Mouse (Mus musculus): ENCODE measurements around the gene Prdm2. TPM values are rescaled to one million over a fixed set of nuclear protein-coding genes. Genes with fewer than 3 reads are reported as not detected.

Prdm2 gene
- polyA plus RNA-seq, 1 experiment from 2014 or later, result 11.3 TPM

DNA sequence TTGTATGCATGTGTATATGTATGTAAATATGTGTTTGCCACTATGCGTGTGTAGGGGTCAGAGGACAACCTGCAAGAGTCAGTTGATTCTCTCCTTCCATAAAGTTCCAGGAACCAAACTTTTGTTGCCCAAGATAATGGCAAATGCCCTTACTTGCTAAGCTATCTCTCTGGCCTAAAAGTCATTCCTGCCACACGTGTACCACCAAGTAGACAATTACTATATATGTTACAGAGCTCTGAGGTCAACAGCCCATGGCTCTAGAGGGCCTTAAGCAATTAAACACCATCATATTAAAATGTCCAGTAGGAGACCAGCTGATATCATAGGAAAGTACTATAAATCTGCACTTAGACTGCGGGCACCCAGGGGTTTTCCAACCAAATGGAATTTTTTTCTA is 10.1 kb downstream of the Prdm2 start:
- no peak overlapping the region for H3K4me2 ChIP-seq
- no peak overlapping the region for H3K9ac ChIP-seq
- no peaks in the 10 kb centered on the region for H3K36me3 ChIP-seq
- 64% methylated on average over 3 of the region's 3 CpGs for WGBS
- H3K27me3 ChIP-seq, result no peaks in the 10 kb centered on the region
- no peaks in the 10 kb centered on the region for H3K4me1 ChIP-seq
- H3K27ac ChIP-seq, result no peak overlapping the region
- H3K4me3 ChIP-seq (replicated peaks), result no peak overlapping the region
- no peaks in the 10 kb centered on the region for H3K9me3 ChIP-seq (replicated peaks)
- no peak for ATAC-seq (replicated peaks; ENCODE audit: low FRiP score)

GRCm38 (mm10) chr4:143198371-143198770 is 14.4 kb downstream of the Prdm2 start:
- Histone ChIP-seq H3K27ac (no peak overlapping the region), H3K4me3 (replicated peaks) (no peak overlapping the region), H3K9ac (no peak overlapping the region), H3K4me2 (no peak overlapping the region), H3K9me3 (replicated peaks) (no peaks in the 10 kb centered on the region), H3K4me1 (no peaks in the 10 kb centered on the region), H3K36me3 (no peaks in the 10 kb centered on the region), H3K27me3 (no peaks in the 10 kb centered on the region)
- ATAC-seq (replicated peaks; ENCODE audit: low FRiP score), result no peak
- WGBS, result 71% methylated on average over 3 of the region's 3 CpGs

- 77% methylated on average over 5 of the region's 5 CpGs for WGBS
- ATAC-seq (replicated peaks; ENCODE audit: low FRiP score), result no peak
- Histone ChIP-seq H3K4me2 (no peak overlapping the region), H3K4me3 (replicated peaks) (no peak overlapping the region), H3K9me3 (replicated peaks) (no peaks in the 10 kb centered on the region), H3K4me1 (no peaks in the 10 kb centered on the region), H3K36me3 (no peaks in the 10 kb centered on the region), H3K9ac (no peak overlapping the region), H3K27ac (no peak overlapping the region), H3K27me3 (no peaks in the 10 kb centered on the region)
These were observed 14.9 kb downstream of the Prdm2 start for GRCm38 (mm10) chr4:143197845-143198356.

DNA sequence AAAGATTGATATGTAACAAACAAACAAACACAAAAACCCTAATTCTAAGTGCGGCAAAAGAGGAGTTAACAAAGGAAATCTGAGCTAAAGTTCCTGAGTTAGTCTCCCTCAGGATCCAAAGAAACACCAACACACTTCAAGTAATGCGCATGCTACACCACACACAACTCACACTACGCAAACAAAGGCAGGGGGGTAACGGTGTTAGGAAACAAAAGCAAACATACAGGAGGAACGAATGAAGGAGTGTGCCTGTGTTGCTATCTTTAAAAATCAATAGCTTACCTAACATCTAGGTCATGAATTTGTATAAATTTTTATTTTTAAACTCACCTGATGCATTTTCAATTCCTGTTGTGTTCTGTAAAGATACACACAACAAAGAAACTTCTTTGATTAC is 18.5 kb downstream of the Prdm2 start:
- H3K4me1 ChIP-seq, result peaks cover 7% of the 10 kb centered on the region; the same call in 1 of the 2 replicates
- no peak overlapping the region for H3K4me2 ChIP-seq
- H3K4me3 ChIP-seq (replicated peaks), result no peak overlapping the region
- WGBS, result 76% methylated on average over 5 of the region's 5 CpGs
- H3K9me3 ChIP-seq (replicated peaks), result no peaks in the 10 kb centered on the region
- no peak for ATAC-seq (replicated peaks; ENCODE audit: low FRiP score)
- H3K27ac ChIP-seq, result no peak overlapping the region
- no peaks in the 10 kb centered on the region for H3K36me3 ChIP-seq
- no peaks in the 10 kb centered on the region for H3K27me3 ChIP-seq
- no peak overlapping the region for H3K9ac ChIP-seq

DNA sequence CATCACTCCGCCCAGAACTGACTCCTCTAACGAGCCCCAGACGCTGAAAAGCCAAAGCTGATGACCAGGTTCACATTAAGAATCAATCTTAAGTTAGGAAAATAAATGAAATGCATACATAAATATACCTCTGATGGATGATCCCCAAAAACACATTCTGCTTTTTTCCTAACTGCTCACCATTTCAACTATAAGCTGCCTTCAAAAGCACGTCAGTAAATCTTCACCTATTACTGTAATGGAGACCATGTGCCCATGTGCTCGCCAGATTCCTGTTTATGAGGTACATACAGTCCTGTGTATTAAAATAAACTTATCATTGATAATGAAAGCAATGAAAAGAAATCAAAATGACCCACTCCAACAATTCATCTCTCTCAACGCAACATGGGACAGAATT is 19.6 kb downstream of the Prdm2 start:
- Histone ChIP-seq H3K4me3 (replicated peaks) (no peak overlapping the region), H3K9me3 (replicated peaks) (no peaks in the 10 kb centered on the region), H3K9ac (no peak overlapping the region), H3K4me1 (peaks cover 7% of the 10 kb centered on the region; the same call in 1 of the 2 replicates), H3K36me3 (no peaks in the 10 kb centered on the region), H3K4me2 (no peak overlapping the region), H3K27ac (no peak overlapping the region), H3K27me3 (no peaks in the 10 kb centered on the region)
- no peak for ATAC-seq (replicated peaks; ENCODE audit: low FRiP score)
- 81% methylated on average over 6 of the region's 6 CpGs for WGBS

- Histone ChIP-seq H3K4me1 (peaks cover 7% of the 10 kb centered on the region; the same call in 1 of the 2 replicates), H3K36me3 (no peaks in the 10 kb centered on the region), H3K9ac (no peak overlapping the region), H3K4me2 (no peak overlapping the region), H3K27ac (no peak overlapping the region), H3K27me3 (no peaks in the 10 kb centered on the region), H3K9me3 (replicated peaks) (no peaks in the 10 kb centered on the region), H3K4me3 (replicated peaks) (no peak overlapping the region)
- WGBS, result 61% methylated on average over 3 of the region's 3 CpGs
- ATAC-seq (replicated peaks; ENCODE audit: low FRiP score), result no peak
These were observed 21.0 kb downstream of the Prdm2 start for GRCm38 (mm10) chr4:143191783-143192182.

GRCm38 (mm10) chr4:143190657-143191056 is 22.1 kb downstream of the Prdm2 start:
- H3K27me3 ChIP-seq, result no peaks in the 10 kb centered on the region
- no peak for ATAC-seq (replicated peaks; ENCODE audit: low FRiP score)
- 50% methylated on average over 4 of the region's 4 CpGs for WGBS

DNA sequence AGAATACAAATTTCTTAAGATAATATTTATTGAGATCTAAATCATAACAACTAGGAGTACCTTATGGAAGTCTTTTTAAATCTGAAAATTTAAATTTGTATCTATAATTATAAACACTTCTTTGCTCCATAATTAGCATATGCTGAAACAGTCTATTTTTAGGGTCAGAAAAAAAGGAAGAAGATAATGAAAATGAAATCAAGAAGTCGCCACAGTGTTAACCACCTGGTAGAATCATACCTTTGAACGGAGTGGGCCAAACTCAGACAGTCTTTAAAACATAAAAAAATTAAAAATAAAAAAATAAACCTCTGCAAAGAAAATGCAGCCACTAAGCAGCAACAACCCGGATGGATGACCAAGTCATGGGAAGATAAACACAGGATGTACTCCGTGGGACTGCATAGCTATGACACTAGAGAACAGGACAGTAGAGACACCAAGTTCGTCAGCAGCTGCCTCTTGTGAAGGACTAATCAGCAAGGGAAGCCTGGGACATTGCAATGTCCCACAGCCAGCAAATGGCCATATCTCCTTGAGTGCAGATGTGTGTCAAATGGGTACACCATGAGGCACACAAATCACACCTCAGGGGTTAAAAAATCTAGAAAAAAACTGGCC is 24.1 kb downstream of the Prdm2 start:
- no peak overlapping the region for H3K4me2 ChIP-seq
- H3K36me3 ChIP-seq, result no peaks in the 10 kb centered on the region
- H3K9ac ChIP-seq, result no peak overlapping the region
- 76% methylated on average over 5 of the region's 5 CpGs for WGBS
- H3K4me1 ChIP-seq, result peaks cover 7% of the 10 kb centered on the region; the same call in 1 of the 2 replicates
- H3K27ac ChIP-seq, result no peak overlapping the region
- no peaks in the 10 kb centered on the region for H3K9me3 ChIP-seq (replicated peaks)
- no peak for ATAC-seq (replicated peaks; ENCODE audit: low FRiP score)
- H3K4me3 ChIP-seq (replicated peaks), result no peak overlapping the region
- no peaks in the 10 kb centered on the region for H3K27me3 ChIP-seq

More at GRCm38 (mm10) chr4:143190657-143191056, 22.1 kb downstream of the Prdm2 start:
- Histone ChIP-seq H3K4me1 (peaks cover 7% of the 10 kb centered on the region; the same call in 1 of the 2 replicates), H3K4me2 (no peak overlapping the region), H3K9me3 (replicated peaks) (no peaks in the 10 kb centered on the region), H3K27ac (no peak overlapping the region), H3K4me3 (replicated peaks) (no peak overlapping the region), H3K9ac (no peak overlapping the region), H3K36me3 (no peaks in the 10 kb centered on the region)

DNA sequence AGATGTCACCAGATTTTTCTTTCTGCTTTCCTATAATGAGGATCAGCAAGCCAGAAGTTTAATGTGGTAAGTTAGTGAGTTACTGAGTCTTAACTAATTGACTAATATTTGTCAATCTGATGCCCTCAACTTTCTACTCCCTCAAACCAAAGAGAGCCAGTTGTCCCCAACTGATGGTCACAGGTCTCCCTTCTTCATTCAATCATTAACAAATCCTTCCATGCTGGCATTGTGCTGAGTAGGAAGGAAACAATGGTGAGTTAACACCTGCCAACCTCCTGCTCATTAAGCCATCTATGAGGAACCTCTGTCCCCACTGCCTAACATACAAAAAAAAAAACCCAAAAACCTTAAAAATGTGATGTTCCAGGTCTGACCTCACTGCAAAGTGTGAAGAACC is 26.7 kb downstream of the Prdm2 start:
- ATAC-seq (replicated peaks; ENCODE audit: low FRiP score), result no peak
- Histone ChIP-seq H3K27ac (no peak overlapping the region), H3K4me2 (no peak overlapping the region)

GRCm38 (mm10) chr4:143185496-143185895 is 27.3 kb downstream of the Prdm2 start:
- peaks cover 3% of the 10 kb centered on the region for H3K36me3 ChIP-seq
- H3K27me3 ChIP-seq, result no peaks in the 10 kb centered on the region
- H3K4me3 ChIP-seq (replicated peaks), result no peak overlapping the region
- no peak for ATAC-seq (replicated peaks; ENCODE audit: low FRiP score)
- no peak overlapping the region for H3K4me2 ChIP-seq
- WGBS, result 71% methylated on average over 9 of the region's 9 CpGs
- H3K4me1 ChIP-seq, result 0 out of 2 replicates have a peak, but pooled peaks cover under 1% of the 10 kb centered on the region
- H3K27ac ChIP-seq, result no peak overlapping the region
- H3K9ac ChIP-seq, result no peak overlapping the region
- H3K9me3 ChIP-seq (replicated peaks), result no peaks in the 10 kb centered on the region

More for the DNA sequence above, 26.7 kb downstream of the Prdm2 start:
- Histone ChIP-seq H3K36me3 (no peaks in the 10 kb centered on the region), H3K4me1 (peaks cover 6% of the 10 kb centered on the region; the same call in 1 of the 2 replicates), H3K9ac (no peak overlapping the region), H3K4me3 (replicated peaks) (no peak overlapping the region), H3K27me3 (no peaks in the 10 kb centered on the region), H3K9me3 (replicated peaks) (no peaks in the 10 kb centered on the region)

DNA sequence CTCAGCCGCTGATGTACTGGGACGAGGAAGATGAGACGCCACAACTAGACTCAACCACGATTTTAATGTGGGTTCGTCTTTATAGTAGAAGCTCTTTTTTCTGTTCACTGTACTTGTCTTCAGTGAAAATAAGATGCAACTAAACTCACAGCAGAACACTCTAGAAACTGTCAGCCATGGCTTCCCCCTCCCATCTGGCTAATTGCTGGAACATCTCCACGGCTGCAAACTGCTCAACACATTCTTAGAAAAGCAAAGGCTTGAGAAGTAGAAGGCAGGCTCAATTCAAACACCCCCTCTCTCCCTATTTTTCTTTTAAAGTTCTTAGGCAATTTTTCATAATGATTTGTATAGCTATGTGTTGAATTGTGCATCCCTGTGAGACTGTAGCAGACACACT is 29.7 kb downstream of the Prdm2 start:
- Histone ChIP-seq H3K36me3 (peaks cover 20% of the 10 kb centered on the region), H3K4me2 (no peak overlapping the region), H3K9me3 (replicated peaks) (no peaks in the 10 kb centered on the region), H3K27ac (no peak overlapping the region), H3K4me3 (replicated peaks) (no peak overlapping the region), H3K27me3 (no peaks in the 10 kb centered on the region), H3K4me1 (no peaks in the 10 kb centered on the region), H3K9ac (no peak overlapping the region)
- no peak for ATAC-seq (replicated peaks; ENCODE audit: low FRiP score)
- WGBS, result 89% methylated on average over 6 of the region's 6 CpGs

DNA sequence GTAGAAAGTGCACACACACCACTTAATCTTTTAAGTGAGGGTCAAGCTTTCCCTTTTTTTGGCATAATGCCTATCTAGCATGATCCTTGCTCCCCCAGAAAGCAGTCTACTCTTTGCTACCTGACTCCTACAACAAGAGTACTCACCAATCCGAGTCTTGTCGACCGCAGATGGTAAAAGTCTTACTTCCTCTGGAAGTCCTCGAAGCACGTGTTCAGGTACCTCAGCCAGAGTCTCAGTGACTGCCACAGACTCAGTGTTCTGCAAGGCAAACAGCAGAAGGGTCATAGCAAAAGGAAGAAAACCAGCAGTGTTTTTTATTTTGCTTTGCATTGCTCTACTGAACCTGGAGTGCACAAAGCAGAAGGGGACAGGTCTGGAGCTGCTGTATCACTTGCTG is 32.1 kb downstream of the Prdm2 start:
- Histone ChIP-seq H3K27ac (no peak overlapping the region), H3K4me1 (no peaks in the 10 kb centered on the region), H3K4me2 (no peak overlapping the region), H3K9ac (no peak overlapping the region), H3K4me3 (replicated peaks) (no peak overlapping the region), H3K36me3 (peaks cover 24% of the 10 kb centered on the region), H3K27me3 (no peaks in the 10 kb centered on the region), H3K9me3 (replicated peaks) (no peaks in the 10 kb centered on the region)
- 90% methylated on average over 5 of the region's 5 CpGs for WGBS
- no peak for ATAC-seq (replicated peaks; ENCODE audit: low FRiP score)

Measured in kidney, embryonic 15.5 days (tissue).